Mouse (Mus musculus) hindbrain, embryonic 10.5 days (tissue): ENCODE data around the gene Gm28374. TPM values are rescaled to one million over a fixed set of nuclear protein-coding genes. Genes with fewer than 3 reads are reported as not detected.

Experiments
- polyA plus RNA-seq: library from polyadenylated mRNA; unstranded; fragments of >200 nt; fragmentation: Nextera tagmentation; extraction: Ambion mirVana; gene quantifications from 2 replicates; pipeline ENCODE4 v1.2.1, GENCODE M21; 2016

Gm28374 gene
- polyA plus RNA-seq, 1 experiment from 2014 or later, result 2.6 TPM

Other genes starting within 250 kb of the Gm28374 start
- gene Frmd8, start 207.0 kb downstream of the Gm28374 start, polyA plus RNA-seq, result 37.2 and 37.8 TPM in 2 replicates
- 2.8 TPM in 2 replicates for gene Slc25a45, start 204.4 kb downstream of the Gm28374 start, polyA plus RNA-seq
- 9.9 and 11.3 TPM in 2 replicates for gene Tigd3, start 188.1 kb downstream of the Gm28374 start, polyA plus RNA-seq
- gene Dpf2, start 169.2 kb downstream of the Gm28374 start, polyA plus RNA-seq, result 225 TPM in 2 replicates
- 2.0 and 2.9 TPM in 2 replicates for gene Cdc42ep2, start 157.4 kb downstream of the Gm28374 start, polyA plus RNA-seq
- 83.7 and 110 TPM in 2 replicates for gene Pola2, start 118.1 kb downstream of the Gm28374 start, polyA plus RNA-seq
- not detected in 2 replicates for gene Slc22a20, start 96.1 kb downstream of the Gm28374 start, polyA plus RNA-seq
- 5.9 and 6.5 TPM in 2 replicates for gene Capn1, start 66.4 kb downstream of the Gm28374 start, polyA plus RNA-seq
- gene Syvn1, start 35.7 kb downstream of the Gm28374 start, polyA plus RNA-seq, result 37.0 and 39.2 TPM in 2 replicates
- 77.8 and 81.7 TPM in 2 replicates for gene Mrpl49, start 24.5 kb downstream of the Gm28374 start, polyA plus RNA-seq
- 764 and 815 TPM in 2 replicates for gene Fau, start 24.4 kb downstream of the Gm28374 start, polyA plus RNA-seq
- 38.3 and 41.9 TPM in 2 replicates for gene Znhit2, start 21.1 kb downstream of the Gm28374 start, polyA plus RNA-seq
- gene Tm7sf2, start 13.9 kb downstream of the Gm28374 start, polyA plus RNA-seq, result 37.2 and 41.3 TPM in 2 replicates
- gene Vps51, start 5.0 kb downstream of the Gm28374 start, polyA plus RNA-seq, result 70.2 and 74.9 TPM in 2 replicates
- not detected in 2 replicates for gene Tmem262, start 2.2 kb downstream of the Gm28374 start, polyA plus RNA-seq
- gene Zfpl1, start 2.7 kb upstream of the Gm28374 start, polyA plus RNA-seq, result 79.2 and 87.1 TPM in 2 replicates
- 57.7 and 65.4 TPM in 2 replicates for gene Cdca5, start 2.7 kb upstream of the Gm28374 start, polyA plus RNA-seq
- 0.38 and 0.83 TPM in 2 replicates for gene AC131692.1, start 12.2 kb upstream of the Gm28374 start, polyA plus RNA-seq
- 0.64 and 0.90 TPM in 2 replicates for gene Naaladl1, start 23.5 kb upstream of the Gm28374 start, polyA plus RNA-seq
- gene Sac3d1, start 36.4 kb upstream of the Gm28374 start, polyA plus RNA-seq, result 70.0 and 70.1 TPM in 2 replicates
- 27.0 and 35.1 TPM in 2 replicates for gene Snx15, start 46.0 kb upstream of the Gm28374 start, polyA plus RNA-seq
- 0.09 TPM in 1 of 2 replicates, not detected in the other for gene Batf2, start 58.7 kb upstream of the Gm28374 start, polyA plus RNA-seq
- 125 and 130 TPM in 2 replicates for gene Arl2, start 59.3 kb upstream of the Gm28374 start, polyA plus RNA-seq
- gene Majin, start 102.1 kb upstream of the Gm28374 start, polyA plus RNA-seq, result 0.12 TPM in 1 of 2 replicates, not detected in the other
- 0.57 TPM in 1 of 2 replicates, not detected in the other for gene Gpha2, start 144.1 kb upstream of the Gm28374 start, polyA plus RNA-seq
- 37.8 and 53.8 TPM in 2 replicates for gene Ppp2r5b, start 153.6 kb upstream of the Gm28374 start, polyA plus RNA-seq
- 10.3 and 14.9 TPM in 2 replicates for gene Atg2a, start 159.4 kb upstream of the Gm28374 start, polyA plus RNA-seq
- gene Ehd1, start 194.5 kb upstream of the Gm28374 start, polyA plus RNA-seq, result 87.8 and 103 TPM in 2 replicates
- 0.29 and 0.37 TPM in 2 replicates for gene Cdc42bpg, start 224.2 kb upstream of the Gm28374 start, polyA plus RNA-seq